Mouse (Mus musculus): ENCODE measurements around the gene Ccdc3. TPM values are rescaled to one million over a fixed set of nuclear protein-coding genes. Genes with fewer than 3 reads are reported as not detected.

The Ccdc3 gene
- polyA plus RNA-seq, 1 experiment from 2014 or later, result 1.6 TPM

DNA sequence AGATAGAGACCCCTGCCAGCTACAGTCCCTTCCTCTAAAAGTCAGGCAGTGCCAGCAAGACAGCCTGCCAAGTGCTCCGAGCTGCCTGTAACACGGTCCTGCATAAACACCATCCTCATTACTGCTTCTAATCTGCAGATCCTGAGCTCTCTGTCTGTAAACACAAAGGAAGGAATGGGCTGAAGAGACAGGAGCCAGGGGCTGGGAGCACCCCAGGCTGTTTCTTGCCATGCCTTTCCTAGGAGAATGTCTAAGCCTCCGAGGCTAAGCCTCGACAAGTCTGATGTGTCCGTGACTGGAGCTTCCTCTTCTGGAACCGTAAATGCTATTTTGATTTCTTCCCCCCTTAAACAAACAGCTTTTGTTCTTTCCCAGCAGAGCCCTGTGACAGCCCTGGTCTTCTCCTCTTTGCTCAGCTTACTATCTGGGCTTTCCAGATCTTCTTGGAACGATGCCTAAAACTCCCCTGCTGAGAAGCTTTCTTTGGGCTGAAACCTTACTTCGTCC is 24.7 kb upstream of the Ccdc3 start:
- no peak overlapping the region for H3K4me3 ChIP-seq (ENCODE audit: low read depth, low read length)
- peaks cover 5% of the 10 kb centered on the region; the same call in 1 of the 2 replicates for H3K4me1 ChIP-seq (ENCODE audit: control insufficient read depth, insufficient read depth, low read length)
- H3K4me2 ChIP-seq (ENCODE audit: low read depth, severe bottlenecking), result no peak overlapping the region
- no peaks in the 10 kb centered on the region for H3K36me3 ChIP-seq (ENCODE audit: control insufficient read depth, insufficient read depth, low read length)
- no peak overlapping the region for H3K9ac ChIP-seq (ENCODE audit: low read length)
- no peak for ATAC-seq (ENCODE audit: insufficient number of reproducible peaks, low FRiP score, low TSS enrichment, low read depth)
- no peaks in the 10 kb centered on the region for H3K9me3 ChIP-seq (ENCODE audit: control insufficient read depth, low read length)
- no peak overlapping the region for H3K27ac ChIP-seq (replicated peaks; ENCODE audit: low read depth, low read length)
- no peak for DNase-seq (ENCODE audit: low spot score)
- WGBS, result 65% methylated on average over 8 of the region's 8 CpGs
- no peaks in the 10 kb centered on the region for H3K27me3 ChIP-seq (ENCODE audit: control insufficient read depth, insufficient read depth, low read length)

DNA sequence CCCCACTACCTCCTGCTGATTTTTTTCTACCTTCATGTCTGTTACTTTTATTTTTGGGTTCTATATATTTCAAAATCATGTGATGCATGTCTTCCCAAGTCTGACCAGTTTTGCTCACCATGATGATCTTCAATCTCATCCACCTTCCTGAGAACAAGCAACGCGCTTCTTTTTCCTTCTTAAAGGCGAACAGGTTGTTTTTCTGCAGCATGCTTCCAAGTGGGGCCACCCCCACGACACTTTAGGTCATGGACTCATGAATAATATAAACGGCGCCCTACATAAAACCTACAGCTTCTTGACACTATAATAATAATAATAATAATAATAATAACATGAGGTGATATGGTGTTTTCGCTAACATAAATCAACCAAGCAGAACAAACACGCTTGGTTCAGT is 23.2 kb upstream of the Ccdc3 start:
- no peaks in the 10 kb centered on the region for H3K9me3 ChIP-seq (ENCODE audit: control insufficient read depth, low read length)
- H3K4me2 ChIP-seq (ENCODE audit: low read depth, severe bottlenecking), result no peak overlapping the region
- H3K36me3 ChIP-seq (ENCODE audit: control insufficient read depth, insufficient read depth, low read length), result no peaks in the 10 kb centered on the region
- peaks cover 5% of the 10 kb centered on the region; the same call in 1 of the 2 replicates for H3K4me1 ChIP-seq (ENCODE audit: control insufficient read depth, insufficient read depth, low read length)
- 92% methylated on average over 8 of the region's 8 CpGs for WGBS
- no peak overlapping the region for H3K27ac ChIP-seq (replicated peaks; ENCODE audit: low read depth, low read length)
- H3K27me3 ChIP-seq (ENCODE audit: control insufficient read depth, insufficient read depth, low read length), result no peaks in the 10 kb centered on the region
- ATAC-seq (ENCODE audit: insufficient number of reproducible peaks, low FRiP score, low TSS enrichment, low read depth), result no peak
- no peak for DNase-seq (ENCODE audit: low spot score)
- H3K4me3 ChIP-seq (ENCODE audit: low read depth, low read length), result no peak overlapping the region
- H3K9ac ChIP-seq (ENCODE audit: low read length), result no peak overlapping the region

DNA sequence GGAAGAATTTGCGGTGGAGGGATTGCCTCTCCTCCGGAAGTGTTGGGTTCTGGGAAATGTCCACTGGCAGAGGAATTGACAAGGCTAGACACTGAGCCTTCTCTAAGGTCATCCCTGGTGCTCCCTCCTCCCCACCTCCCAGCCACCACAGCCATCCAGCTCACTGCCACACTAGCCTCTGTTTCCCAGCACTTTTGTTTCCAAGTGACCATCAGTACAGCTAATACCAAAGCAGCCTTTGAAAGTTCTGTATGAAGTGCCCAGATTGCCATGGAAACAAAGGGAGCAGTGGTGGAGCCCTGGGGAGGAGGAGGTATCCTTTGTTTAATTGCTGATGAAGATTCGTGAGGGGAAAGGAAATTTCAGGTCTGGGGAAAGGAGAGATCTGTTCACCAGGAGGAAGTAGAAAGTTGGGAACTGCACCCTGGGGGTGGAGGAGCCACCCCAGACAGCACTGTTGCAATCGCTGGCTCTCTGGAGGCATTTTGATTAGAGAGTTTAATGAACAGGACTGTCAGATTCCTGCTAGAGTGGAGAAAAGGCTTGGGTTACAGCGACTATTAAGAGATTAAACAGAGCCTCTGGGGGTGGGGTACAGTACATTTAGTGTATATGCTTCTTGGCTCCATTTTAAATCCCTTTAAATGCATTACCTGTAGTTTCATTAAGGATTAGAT is 20.6 kb upstream of the Ccdc3 start:
- Histone ChIP-seq H3K4me2 (ENCODE audit: low read depth, severe bottlenecking) (no peak overlapping the region), H3K36me3 (ENCODE audit: control insufficient read depth, insufficient read depth, low read length) (no peaks in the 10 kb centered on the region), H3K4me3 (ENCODE audit: low read depth, low read length) (no peak overlapping the region), H3K9me3 (ENCODE audit: control insufficient read depth, low read length) (no peaks in the 10 kb centered on the region), H3K9ac (ENCODE audit: low read length) (no peak overlapping the region), H3K27ac (replicated peaks; ENCODE audit: low read depth, low read length) (no peak overlapping the region; the same call in 1 of the 2 replicates), H3K4me1 (ENCODE audit: control insufficient read depth, insufficient read depth, low read length) (peaks cover 5% of the 10 kb centered on the region; the same call in 1 of the 2 replicates), H3K27me3 (ENCODE audit: control insufficient read depth, insufficient read depth, low read length) (no peaks in the 10 kb centered on the region)
- DNase-seq (ENCODE audit: low spot score) (no peak), ATAC-seq (ENCODE audit: insufficient number of reproducible peaks, low FRiP score, low TSS enrichment, low read depth) (no peak)
- WGBS, result 16% methylated on average over 5 of the region's 5 CpGs

GRCm38 (mm10) chr2:5125506-5125905 is 12.1 kb upstream of the Ccdc3 start:
- no peak overlapping the region for H3K4me2 ChIP-seq (ENCODE audit: low read depth, severe bottlenecking)
- H3K9ac ChIP-seq (ENCODE audit: low read length), result no peak overlapping the region
- no peaks in the 10 kb centered on the region for H3K27me3 ChIP-seq (ENCODE audit: control insufficient read depth, insufficient read depth, low read length)
- WGBS, result 19% methylated on average over 6 of the region's 6 CpGs
- H3K4me3 ChIP-seq (ENCODE audit: low read depth, low read length), result no peak overlapping the region
- H3K36me3 ChIP-seq (ENCODE audit: control insufficient read depth, insufficient read depth, low read length), result no peaks in the 10 kb centered on the region
- no peaks in the 10 kb centered on the region for H3K4me1 ChIP-seq (ENCODE audit: control insufficient read depth, insufficient read depth, low read length)
- DNase-seq (ENCODE audit: low spot score) (no peak), ATAC-seq (ENCODE audit: insufficient number of reproducible peaks, low FRiP score, low TSS enrichment, low read depth) (no peak)
- H3K9me3 ChIP-seq (ENCODE audit: control insufficient read depth, low read length), result no peaks in the 10 kb centered on the region
- H3K27ac ChIP-seq (replicated peaks; ENCODE audit: low read depth, low read length), result no peak overlapping the region

DNA sequence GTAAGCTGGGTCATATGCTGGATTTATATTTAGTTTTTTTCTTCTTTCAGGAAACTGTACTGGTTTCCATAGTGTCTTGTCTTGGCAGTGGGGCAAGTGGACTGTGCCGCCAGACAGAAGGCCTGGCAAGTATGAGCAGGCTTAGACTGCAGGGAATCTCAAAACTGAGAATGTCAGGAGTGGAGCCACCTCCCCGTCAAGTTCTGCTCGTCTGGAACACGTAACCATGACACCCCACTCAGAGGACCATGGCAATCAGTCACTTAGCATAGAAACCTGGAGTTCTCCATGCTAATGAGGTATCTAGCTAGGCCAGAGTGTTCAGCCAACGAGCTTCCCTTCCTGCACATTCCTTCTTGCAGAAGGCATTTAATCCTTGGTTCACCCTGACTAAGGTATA is 10.2 kb upstream of the Ccdc3 start:
- no peaks in the 10 kb centered on the region for H3K36me3 ChIP-seq (ENCODE audit: control insufficient read depth, insufficient read depth, low read length)
- H3K4me1 ChIP-seq (ENCODE audit: control insufficient read depth, insufficient read depth, low read length), result no peaks in the 10 kb centered on the region
- WGBS, result 64% methylated on average over 5 of the region's 5 CpGs
- H3K27ac ChIP-seq (replicated peaks; ENCODE audit: low read depth, low read length), result no peak overlapping the region
- no peak for DNase-seq (ENCODE audit: low spot score)
- H3K4me3 ChIP-seq (ENCODE audit: low read depth, low read length), result no peak overlapping the region
- no peaks in the 10 kb centered on the region for H3K9me3 ChIP-seq (ENCODE audit: control insufficient read depth, low read length)
- H3K27me3 ChIP-seq (ENCODE audit: control insufficient read depth, insufficient read depth, low read length), result no peaks in the 10 kb centered on the region
- ATAC-seq (ENCODE audit: insufficient number of reproducible peaks, low FRiP score, low TSS enrichment, low read depth), result no peak
- no peak overlapping the region for H3K4me2 ChIP-seq (ENCODE audit: low read depth, severe bottlenecking)
- no peak overlapping the region for H3K9ac ChIP-seq (ENCODE audit: low read length)

- 49% methylated on average over 3 of the region's 3 CpGs for WGBS
- H3K4me1 ChIP-seq (ENCODE audit: control insufficient read depth, insufficient read depth, low read length), result no peaks in the 10 kb centered on the region
- H3K9me3 ChIP-seq (ENCODE audit: control insufficient read depth, low read length), result no peaks in the 10 kb centered on the region
- no peak overlapping the region for H3K9ac ChIP-seq (ENCODE audit: low read length)
- no peaks in the 10 kb centered on the region for H3K27me3 ChIP-seq (ENCODE audit: control insufficient read depth, insufficient read depth, low read length)
- H3K36me3 ChIP-seq (ENCODE audit: control insufficient read depth, insufficient read depth, low read length), result no peaks in the 10 kb centered on the region
- H3K4me3 ChIP-seq (ENCODE audit: low read depth, low read length), result no peak overlapping the region
- no peak overlapping the region for H3K27ac ChIP-seq (replicated peaks; ENCODE audit: low read depth, low read length)
- ATAC-seq (ENCODE audit: insufficient number of reproducible peaks, low FRiP score, low TSS enrichment, low read depth) (no peak), DNase-seq (ENCODE audit: low spot score) (no peak)
- H3K4me2 ChIP-seq (ENCODE audit: low read depth, severe bottlenecking), result no peak overlapping the region
These were observed 8.5 kb upstream of the Ccdc3 start for GRCm38 (mm10) chr2:5129099-5129498.

DNA sequence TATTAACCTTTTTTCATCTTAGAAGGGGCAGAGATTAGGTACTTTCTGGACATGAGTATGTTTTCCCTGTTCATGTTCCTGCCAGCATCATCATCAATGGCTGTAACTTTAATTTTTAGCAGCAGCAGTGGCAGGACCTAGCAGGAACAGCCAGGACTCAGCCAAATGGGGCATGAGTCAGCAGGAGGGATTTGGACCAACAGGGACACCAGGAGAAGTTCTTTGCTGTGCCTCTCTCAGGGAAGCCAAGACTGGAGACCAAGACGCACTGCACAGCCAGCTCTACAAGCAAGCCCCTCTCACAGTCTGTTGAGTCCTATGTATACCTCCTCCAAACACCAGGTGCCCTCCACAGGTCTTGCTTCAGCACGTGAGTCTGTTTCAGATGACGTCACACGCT is 5.5 kb upstream of the Ccdc3 start:
- H3K4me1 ChIP-seq (ENCODE audit: control insufficient read depth, insufficient read depth, low read length), result no peaks in the 10 kb centered on the region

GRCm38 (mm10) chr2:5134959-5135743 is 2.4 kb upstream of the Ccdc3 start:
- DNase-seq (ENCODE audit: low spot score) (no peak), ATAC-seq (ENCODE audit: insufficient number of reproducible peaks, low FRiP score, low TSS enrichment, low read depth) (no peak)
- peaks cover 32% of the 10 kb centered on the region for H3K27me3 ChIP-seq (ENCODE audit: control insufficient read depth, insufficient read depth, low read length)
- H3K4me3 ChIP-seq (ENCODE audit: low read depth, low read length), result no peak overlapping the region
- 85% methylated on average over 5 of the region's 5 CpGs for WGBS
- no peak overlapping the region for H3K4me2 ChIP-seq (ENCODE audit: low read depth, severe bottlenecking)
- no peaks in the 10 kb centered on the region for H3K9me3 ChIP-seq (ENCODE audit: control insufficient read depth, low read length)
- no peak overlapping the region for H3K27ac ChIP-seq (replicated peaks; ENCODE audit: low read depth, low read length)
- peaks cover 12% of the 10 kb centered on the region for H3K4me1 ChIP-seq (ENCODE audit: control insufficient read depth, insufficient read depth, low read length)
- no peak overlapping the region for H3K9ac ChIP-seq (ENCODE audit: low read length)
- no peaks in the 10 kb centered on the region for H3K36me3 ChIP-seq (ENCODE audit: control insufficient read depth, insufficient read depth, low read length)

More for the DNA sequence above, 5.5 kb upstream of the Ccdc3 start:
- Histone ChIP-seq H3K9me3 (ENCODE audit: control insufficient read depth, low read length) (no peaks in the 10 kb centered on the region), H3K4me3 (ENCODE audit: low read depth, low read length) (no peak overlapping the region), H3K36me3 (ENCODE audit: control insufficient read depth, insufficient read depth, low read length) (no peaks in the 10 kb centered on the region), H3K27me3 (ENCODE audit: control insufficient read depth, insufficient read depth, low read length) (peaks cover 13% of the 10 kb centered on the region), H3K4me2 (ENCODE audit: low read depth, severe bottlenecking) (no peak overlapping the region), H3K9ac (ENCODE audit: low read length) (no peak overlapping the region), H3K27ac (replicated peaks; ENCODE audit: low read depth, low read length) (no peak overlapping the region)
- 83% methylated on average over 4 of the region's 4 CpGs for WGBS
- no peak for ATAC-seq (ENCODE audit: insufficient number of reproducible peaks, low FRiP score, low TSS enrichment, low read depth)
- no peak for DNase-seq (ENCODE audit: low spot score)
